Mouse (Mus musculus): Measurements from ENCODE around the gene Tnfaip8l2. TPM values are rescaled to one million over a fixed set of nuclear protein-coding genes. Genes with fewer than 3 reads are reported as not detected.

The Tnfaip8l2 gene
- polyA plus RNA-seq, 2 experiments: 4.9 to 6.1 TPM

- H3K9me3 ChIP-seq (ENCODE audit: control insufficient read depth, low read length): no peaks in the 10 kb centered on the region
- H3K4me3 ChIP-seq (ENCODE audit: insufficient read depth in 1 of 2, low read depth in 2 of 2, low read length in 2 of 2): peak within 1 kb of the TSS; percentile 67 to 91
- H3K27ac ChIP-seq: peak within 1 kb of the TSS; percentile 85
- no peaks in the 10 kb centered on the region for H3K36me3 ChIP-seq (replicated peaks; ENCODE audit: control insufficient read depth, insufficient read depth, low read depth)
- peak within 1 kb of the TSS; percentile 76 for H3K9ac ChIP-seq (replicated peaks)
- TF ChIP-seq CTCF (IDR thresholded peaks at IDR 0.05; ENCODE audit: low read depth) (peak; percentile 51), EP300 (IDR thresholded peaks at IDR 0.05; ENCODE audit: low read depth) (peak; percentile 21; the same call in 1 of the 2 replicates)
- H3K27me3 ChIP-seq (ENCODE audit: control insufficient read depth, insufficient read depth, low read length): no peaks in the 10 kb centered on the region
- ATAC-seq (ENCODE audit: insufficient read depth): peak; percentile 83
- WGBS (ENCODE audit: insufficient replicate concordance): under 1% methylated on average over 51 of the region's 51 CpGs
- H3K4me2 ChIP-seq (ENCODE audit: low read depth): peak within 1 kb of the TSS; percentile 97
- peak; percentile 98 to 99 (median 99) for DNase-seq (ENCODE audit: low read depth in 3 of 3, low spot score in 3 of 3)
- H3K4me1 ChIP-seq (replicated peaks; ENCODE audit: control insufficient read depth in 2 of 2, insufficient read depth in 2 of 2, low read length in 1 of 2): peaks cover 7 to 23% of the 10 kb centered on the region in 2 experiments
Observed at GRCm38 (mm10) chr3:95106338-95107117, 35.6 kb downstream of the Tnfaip8l2 start, which contains the start of gene Pip5k1a. Gene Pip5k1a (minus strand): TSS chr3:95106930.

DNA sequence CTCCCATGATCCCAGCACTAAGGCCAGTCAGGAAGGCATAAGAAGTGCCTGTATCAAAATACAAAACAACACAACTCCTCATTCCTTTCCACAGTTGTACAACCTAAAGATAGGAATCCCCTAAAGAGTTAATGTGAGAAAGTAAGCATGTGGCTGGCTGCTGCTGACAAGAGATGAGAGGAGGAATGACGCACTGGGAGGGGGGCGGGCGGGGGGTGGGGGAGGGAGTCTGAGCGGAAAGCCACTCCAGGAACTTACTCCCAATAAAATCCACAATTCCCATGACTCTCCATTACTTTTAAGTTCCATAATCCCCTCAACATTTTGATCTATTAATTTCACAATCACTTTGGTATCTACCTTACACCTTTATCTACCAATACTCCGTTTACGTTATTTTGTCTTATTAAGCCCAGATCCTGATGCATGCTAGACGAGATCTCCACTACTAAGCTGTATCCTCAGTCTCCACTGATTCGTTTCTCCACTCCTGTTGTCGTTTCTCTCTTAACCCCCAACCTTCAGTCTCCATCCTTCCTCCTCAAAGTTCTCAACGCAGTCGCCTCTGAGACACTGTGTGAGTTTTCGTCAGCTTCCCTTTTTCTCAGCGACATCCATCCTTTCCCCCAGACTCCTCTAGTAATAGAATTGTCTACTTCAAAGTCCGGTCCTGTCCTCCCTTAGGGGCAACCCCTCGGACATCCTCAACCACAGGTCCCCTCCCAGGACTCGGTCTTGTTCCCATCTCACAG is 36.4 kb downstream of the Tnfaip8l2 start:
- no peak; the same call in 1 of the 2 replicates for ATAC-seq (ENCODE audit: insufficient read depth)
- under 1% methylated on average over 16 of the region's 16 CpGs for WGBS (ENCODE audit: insufficient replicate concordance)
- DNase-seq (ENCODE audit: low read depth in 3 of 3, low spot score in 3 of 3): peak in 1 of 3 experiments; percentile 37
- TF ChIP-seq EP300 (IDR thresholded peaks at IDR 0.05; ENCODE audit: low read depth) (no peak), CTCF (IDR thresholded peaks at IDR 0.05; ENCODE audit: low read depth) (no peak)
- H3K9ac ChIP-seq (replicated peaks): peak overlapping the region; percentile 76
- no peaks in the 10 kb centered on the region for H3K27me3 ChIP-seq (ENCODE audit: control insufficient read depth, insufficient read depth, low read length)
- peak overlapping the region; percentile 97 for H3K4me2 ChIP-seq (ENCODE audit: low read depth)
- no peaks in the 10 kb centered on the region for H3K36me3 ChIP-seq (replicated peaks; ENCODE audit: control insufficient read depth, insufficient read depth, low read depth)
- H3K4me3 ChIP-seq (ENCODE audit: insufficient read depth in 1 of 2, low read depth in 2 of 2, low read length in 2 of 2): peak overlapping the region; percentile 67 to 91
- peaks cover 7 to 23% of the 10 kb centered on the region in 2 experiments for H3K4me1 ChIP-seq (replicated peaks; ENCODE audit: control insufficient read depth in 2 of 2, insufficient read depth in 2 of 2, low read length in 1 of 2)
- H3K27ac ChIP-seq: peak overlapping the region; percentile 85
- H3K9me3 ChIP-seq (ENCODE audit: control insufficient read depth, low read length): no peaks in the 10 kb centered on the region

GRCm38 (mm10) chr3:95105121-95105520 is 37.0 kb downstream of the Tnfaip8l2 start:
- H3K36me3 ChIP-seq (replicated peaks; ENCODE audit: control insufficient read depth, insufficient read depth, low read depth): no peaks in the 10 kb centered on the region
- TF ChIP-seq CTCF (IDR thresholded peaks at IDR 0.05; ENCODE audit: low read depth): no peak
- TF ChIP-seq EP300 (IDR thresholded peaks at IDR 0.05; ENCODE audit: low read depth): no peak
- H3K27ac ChIP-seq: peak overlapping the region; percentile 85
- no peaks in the 10 kb centered on the region for H3K9me3 ChIP-seq (ENCODE audit: control insufficient read depth, low read length)
- peaks cover 7 to 23% of the 10 kb centered on the region in 2 experiments for H3K4me1 ChIP-seq (replicated peaks; ENCODE audit: control insufficient read depth in 2 of 2, insufficient read depth in 2 of 2, low read length in 1 of 2)
- ATAC-seq (ENCODE audit: insufficient read depth) (no peak), DNase-seq (ENCODE audit: low read depth in 3 of 3, low spot score in 3 of 3) (no peak)
- peak overlapping the region; percentile 76 for H3K9ac ChIP-seq (replicated peaks)
- peak overlapping the region; percentile 97 for H3K4me2 ChIP-seq (ENCODE audit: low read depth)
- H3K4me3 ChIP-seq (ENCODE audit: insufficient read depth in 1 of 2, low read depth in 2 of 2, low read length in 2 of 2): peak overlapping the region; percentile 67 to 91
- 11% methylated on average over 4 of the region's 4 CpGs for WGBS (ENCODE audit: insufficient replicate concordance)
- no peaks in the 10 kb centered on the region for H3K27me3 ChIP-seq (ENCODE audit: control insufficient read depth, insufficient read depth, low read length)

DNA sequence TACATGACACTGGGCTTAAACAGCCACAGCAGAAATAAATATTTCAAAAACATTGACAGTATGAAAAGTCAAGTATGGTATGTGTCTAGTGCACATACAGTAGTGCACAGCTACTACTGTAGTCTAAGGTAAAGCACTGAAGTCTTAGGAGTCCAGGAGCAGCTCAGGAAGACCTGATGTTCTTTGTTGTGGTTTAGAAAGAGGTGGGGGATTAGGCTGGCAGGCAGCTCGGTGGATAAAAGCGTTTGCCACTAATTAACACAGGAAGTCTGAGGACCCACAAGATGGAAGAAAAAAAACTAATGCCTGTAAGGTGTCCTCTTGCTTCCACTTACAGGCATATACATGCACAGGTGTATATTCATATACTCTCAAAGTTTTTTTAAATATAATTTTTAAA is 41.3 kb downstream of the Tnfaip8l2 start:
- Histone ChIP-seq H3K36me3 (replicated peaks; ENCODE audit: control insufficient read depth, insufficient read depth, low read depth) (peaks cover 10% of the 10 kb centered on the region), H3K4me1 (replicated peaks; ENCODE audit: control insufficient read depth in 2 of 2, insufficient read depth in 2 of 2, low read length in 1 of 2) (peaks cover 7 to 12% of the 10 kb centered on the region in 2 experiments), H3K27me3 (ENCODE audit: control insufficient read depth, insufficient read depth, low read length) (no peaks in the 10 kb centered on the region), H3K4me2 (ENCODE audit: low read depth) (no peak overlapping the region), H3K9ac (replicated peaks) (no peak overlapping the region), H3K4me3 (ENCODE audit: insufficient read depth in 1 of 2, low read depth in 2 of 2, low read length in 2 of 2) (no peak overlapping the region), H3K9me3 (ENCODE audit: control insufficient read depth, low read length) (no peaks in the 10 kb centered on the region), H3K27ac (no peak overlapping the region)
- no peak for ATAC-seq (ENCODE audit: insufficient read depth)
- TF ChIP-seq EP300 (IDR thresholded peaks at IDR 0.05; ENCODE audit: low read depth): no peak
- no peak for TF ChIP-seq CTCF (IDR thresholded peaks at IDR 0.05; ENCODE audit: low read depth)
- 11% methylated on average over 2 of the region's 2 CpGs for WGBS (ENCODE audit: insufficient replicate concordance)
- DNase-seq (ENCODE audit: low read depth in 3 of 3, low spot score in 3 of 3): no peak

Small RNAs within 50 kb of the gene (microRNA-seq; reads per million reads assigned to microRNA genes)
- gene Mir8099-1: not detected

Other genes starting within 250 kb of the Tnfaip8l2 start
- gene Selenbp1, start 209.3 kb downstream of the Tnfaip8l2 start, polyA plus RNA-seq (2012; rRNA removed): 43.5 and 44.8 TPM in 2 replicates
- 56.7 and 71.2 TPM in 2 replicates for gene Selenbp1, start 209.3 kb downstream of the Tnfaip8l2 start, polyA plus RNA-seq (2014; fragmentation: Nextera tagmentation; extraction: Ambion mirVana)
- gene Rfx5, start 188.3 kb downstream of the Tnfaip8l2 start, polyA plus RNA-seq (2012; rRNA removed): 2.3 TPM in 2 replicates
- gene Rfx5, start 188.3 kb downstream of the Tnfaip8l2 start, polyA plus RNA-seq (2014; fragmentation: Nextera tagmentation; extraction: Ambion mirVana): 0.88 and 1.5 TPM in 2 replicates
- gene Pi4kb, start 167.6 kb downstream of the Tnfaip8l2 start, polyA plus RNA-seq (2012; rRNA removed): 7.3 and 14.0 TPM in 2 replicates
- 6.8 and 10.0 TPM in 2 replicates for gene Pi4kb, start 167.6 kb downstream of the Tnfaip8l2 start, polyA plus RNA-seq (2014; fragmentation: Nextera tagmentation; extraction: Ambion mirVana)
- 5.8 and 6.6 TPM in 2 replicates for gene Zfp687, start 126.9 kb downstream of the Tnfaip8l2 start, polyA plus RNA-seq (2012; rRNA removed)
- 4.4 and 5.9 TPM in 2 replicates for gene Zfp687, start 126.9 kb downstream of the Tnfaip8l2 start, polyA plus RNA-seq (2014; fragmentation: Nextera tagmentation; extraction: Ambion mirVana)
- gene Psmd4, start 99.7 kb downstream of the Tnfaip8l2 start, polyA plus RNA-seq (2012; rRNA removed): 114 and 150 TPM in 2 replicates
- gene Psmd4, start 99.7 kb downstream of the Tnfaip8l2 start, polyA plus RNA-seq (2014; fragmentation: Nextera tagmentation; extraction: Ambion mirVana): 153 and 161 TPM in 2 replicates
- 7.9 and 9.4 TPM in 2 replicates for gene Pip5k1a, start 35.4 kb downstream of the Tnfaip8l2 start, polyA plus RNA-seq (2012; rRNA removed)
- gene Pip5k1a, start 35.4 kb downstream of the Tnfaip8l2 start, polyA plus RNA-seq (2014; fragmentation: Nextera tagmentation; extraction: Ambion mirVana): 4.7 and 5.5 TPM in 2 replicates
- gene Vps72, start 31.3 kb downstream of the Tnfaip8l2 start, polyA plus RNA-seq (2012; rRNA removed): 19.7 and 23.4 TPM in 2 replicates
- gene Vps72, start 31.3 kb downstream of the Tnfaip8l2 start, polyA plus RNA-seq (2014; fragmentation: Nextera tagmentation; extraction: Ambion mirVana): 29.6 and 31.4 TPM in 2 replicates
- 0.11 and 0.32 TPM in 2 replicates for gene Tmod4, start 17.9 kb downstream of the Tnfaip8l2 start, polyA plus RNA-seq (2012; rRNA removed)
- gene Tmod4, start 17.9 kb downstream of the Tnfaip8l2 start, polyA plus RNA-seq (2014; fragmentation: Nextera tagmentation; extraction: Ambion mirVana): 0.15 and 0.23 TPM in 2 replicates
- 22.4 and 33.1 TPM in 2 replicates for gene Scnm1, start 8.3 kb downstream of the Tnfaip8l2 start, polyA plus RNA-seq (2012; rRNA removed)
- 23.1 and 24.8 TPM in 2 replicates for gene Scnm1, start 8.3 kb downstream of the Tnfaip8l2 start, polyA plus RNA-seq (2014; fragmentation: Nextera tagmentation; extraction: Ambion mirVana)
- 2.9 and 3.9 TPM in 2 replicates for gene Lysmd1, start 8.3 kb downstream of the Tnfaip8l2 start, polyA plus RNA-seq (2012; rRNA removed)
- 4.8 and 5.2 TPM in 2 replicates for gene Lysmd1, start 8.3 kb downstream of the Tnfaip8l2 start, polyA plus RNA-seq (2014; fragmentation: Nextera tagmentation; extraction: Ambion mirVana)
- 0.69 and 1.6 TPM in 2 replicates for gene Sema6c, start 18.1 kb upstream of the Tnfaip8l2 start, polyA plus RNA-seq (2012; rRNA removed)
- gene Sema6c, start 18.1 kb upstream of the Tnfaip8l2 start, polyA plus RNA-seq (2014; fragmentation: Nextera tagmentation; extraction: Ambion mirVana): 0.11 and 0.29 TPM in 2 replicates
- gene Gabpb2, start 75.6 kb upstream of the Tnfaip8l2 start, polyA plus RNA-seq (2012; rRNA removed): 10.4 and 14.3 TPM in 2 replicates
- gene Gabpb2, start 75.6 kb upstream of the Tnfaip8l2 start, polyA plus RNA-seq (2014; fragmentation: Nextera tagmentation; extraction: Ambion mirVana): 5.1 and 6.9 TPM in 2 replicates
- 21.3 and 24.9 TPM in 2 replicates for gene Cdc42se1, start 86.4 kb upstream of the Tnfaip8l2 start, polyA plus RNA-seq (2012; rRNA removed)
- 40.9 and 48.5 TPM in 2 replicates for gene Cdc42se1, start 86.4 kb upstream of the Tnfaip8l2 start, polyA plus RNA-seq (2014; fragmentation: Nextera tagmentation; extraction: Ambion mirVana)
- gene Mllt11, start 89.8 kb upstream of the Tnfaip8l2 start, polyA plus RNA-seq (2012; rRNA removed): 3.0 and 3.6 TPM in 2 replicates
- 1.9 and 2.7 TPM in 2 replicates for gene Mllt11, start 89.8 kb upstream of the Tnfaip8l2 start, polyA plus RNA-seq (2014; fragmentation: Nextera tagmentation; extraction: Ambion mirVana)
- 0.12 and 0.19 TPM in 2 replicates for gene Gm128, start 99.2 kb upstream of the Tnfaip8l2 start, polyA plus RNA-seq (2012; rRNA removed)
- 0.14 and 0.19 TPM in 2 replicates for gene Gm128, start 99.2 kb upstream of the Tnfaip8l2 start, polyA plus RNA-seq (2014; fragmentation: Nextera tagmentation; extraction: Ambion mirVana)
- gene Bnipl, start 108.8 kb upstream of the Tnfaip8l2 start, polyA plus RNA-seq (2012; rRNA removed): 0.04 TPM in 2 replicates
- 0.16 TPM in 1 of 2 replicates, not detected in the other for gene Bnipl, start 108.8 kb upstream of the Tnfaip8l2 start, polyA plus RNA-seq (2014; fragmentation: Nextera tagmentation; extraction: Ambion mirVana)
- 13.2 and 13.6 TPM in 2 replicates for gene Mindy1, start 139.0 kb upstream of the Tnfaip8l2 start, polyA plus RNA-seq (2012; rRNA removed)
- gene Mindy1, start 139.0 kb upstream of the Tnfaip8l2 start, polyA plus RNA-seq (2014; fragmentation: Nextera tagmentation; extraction: Ambion mirVana): 16.1 and 16.8 TPM in 2 replicates
- 8.0 TPM in 2 replicates for gene Prune1, start 139.7 kb upstream of the Tnfaip8l2 start, polyA plus RNA-seq (2012; rRNA removed)
- 6.8 and 7.3 TPM in 2 replicates for gene Prune1, start 139.7 kb upstream of the Tnfaip8l2 start, polyA plus RNA-seq (2014; fragmentation: Nextera tagmentation; extraction: Ambion mirVana)
- 2.5 and 2.6 TPM in 2 replicates for gene Anxa9, start 164.8 kb upstream of the Tnfaip8l2 start, polyA plus RNA-seq (2012; rRNA removed)
- gene Anxa9, start 164.8 kb upstream of the Tnfaip8l2 start, polyA plus RNA-seq (2014; fragmentation: Nextera tagmentation; extraction: Ambion mirVana): 2.8 and 3.8 TPM in 2 replicates
- gene Cers2, start 172.4 kb upstream of the Tnfaip8l2 start, polyA plus RNA-seq (2012; rRNA removed): 55.1 and 63.8 TPM in 2 replicates
- gene Cers2, start 172.4 kb upstream of the Tnfaip8l2 start, polyA plus RNA-seq (2014; fragmentation: Nextera tagmentation; extraction: Ambion mirVana): 80.2 and 88.2 TPM in 2 replicates
- gene Setdb1, start 214.8 kb upstream of the Tnfaip8l2 start, polyA plus RNA-seq (2012; rRNA removed): 11.2 and 14.1 TPM in 2 replicates
- gene Setdb1, start 214.8 kb upstream of the Tnfaip8l2 start, polyA plus RNA-seq (2014; fragmentation: Nextera tagmentation; extraction: Ambion mirVana): 13.4 and 15.2 TPM in 2 replicates

Measured in liver, embryonic 14.5 days (tissue).